Mouse (Mus musculus) erythroblast, embryonic 14.5 days (primary cell): ENCODE data around the gene Fscn2.

Experiments used
- GATA1 ChIP-seq: IDR thresholded peaks from 2 replicates; pipeline ENCODE4 v1.6.1; 2012; ENCODE audit warnings: low read length, inconsistent platforms, mixed read lengths
- TAL1 ChIP-seq: IDR thresholded peaks from 3 replicates; pipeline ENCODE4 v1.6.1; 2012; ENCODE audit warnings: low read length, inconsistent platforms, mixed read lengths

DNA sequence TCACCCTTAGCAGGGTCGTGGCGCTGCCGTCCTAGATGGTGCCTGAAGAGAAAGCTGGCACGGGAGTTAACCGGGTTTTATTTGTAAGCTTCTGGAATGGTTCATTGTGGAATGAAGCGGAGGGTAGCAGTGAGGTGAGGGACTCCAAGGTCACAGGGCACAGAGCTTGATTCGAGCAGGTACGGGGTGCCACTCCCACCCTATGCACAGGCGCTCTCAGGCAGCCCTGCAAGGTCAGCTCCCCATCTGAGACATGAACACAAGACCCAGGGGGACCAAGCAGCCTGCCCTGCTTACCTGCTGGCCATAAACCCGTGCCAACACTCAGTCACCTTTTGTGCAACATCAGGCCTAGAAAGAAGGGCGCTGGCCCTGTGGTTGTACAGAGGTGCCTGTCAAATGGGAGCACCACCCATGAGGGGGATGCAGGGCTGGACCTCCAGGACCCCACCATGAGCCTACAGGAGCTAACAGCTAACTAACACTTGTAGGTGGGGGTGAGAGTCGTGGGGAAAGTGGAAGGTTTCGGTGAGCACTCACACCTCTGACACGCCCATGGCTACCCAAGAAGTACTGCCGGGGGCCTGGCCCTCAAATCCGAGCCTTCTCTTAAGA is 11.9 kb upstream of the Fscn2 start:
- TF ChIP-seq TAL1 (no peak), GATA1 (no peak)
